Mouse (Mus musculus): ENCODE results near the gene Cpb1. TPM values are rescaled to one million over a fixed set of nuclear protein-coding genes. Genes with fewer than 3 reads are reported as not detected.
A peak's percentile ranks its signal among the peaks of the same experiment; 100 is the strongest.

Gene Cpb1
- total RNA-seq (2021): under 1 TPM; 0.30 to 0.58 TPM
- long read RNA-seq: 0 reads

DNA sequence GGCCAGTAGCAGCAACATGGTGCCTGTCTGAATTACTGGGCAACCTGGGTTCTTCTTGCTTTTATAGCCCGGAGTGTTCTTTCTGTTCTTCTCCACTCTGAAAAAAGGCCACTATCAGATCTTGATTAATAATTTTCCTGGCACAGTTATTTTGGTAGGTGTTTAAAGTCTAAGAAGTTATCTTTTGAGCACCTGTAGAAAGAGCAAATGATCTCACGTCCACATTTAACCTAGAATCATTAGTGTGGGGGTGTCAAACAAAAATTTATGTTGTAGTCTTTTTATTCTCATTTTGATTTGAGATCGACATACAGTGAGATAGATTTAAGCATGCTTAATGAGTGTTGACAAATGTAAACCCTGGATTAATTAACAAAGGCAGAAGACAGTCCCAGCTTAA, at the start of gene Cpb1:
TSS of gene Cpb1 (minus strand) at position 101 of the 400 bp plus-strand sequence.
- DNase-seq (ENCODE audit: low spot score in 2 of 2): no peak

DNA sequence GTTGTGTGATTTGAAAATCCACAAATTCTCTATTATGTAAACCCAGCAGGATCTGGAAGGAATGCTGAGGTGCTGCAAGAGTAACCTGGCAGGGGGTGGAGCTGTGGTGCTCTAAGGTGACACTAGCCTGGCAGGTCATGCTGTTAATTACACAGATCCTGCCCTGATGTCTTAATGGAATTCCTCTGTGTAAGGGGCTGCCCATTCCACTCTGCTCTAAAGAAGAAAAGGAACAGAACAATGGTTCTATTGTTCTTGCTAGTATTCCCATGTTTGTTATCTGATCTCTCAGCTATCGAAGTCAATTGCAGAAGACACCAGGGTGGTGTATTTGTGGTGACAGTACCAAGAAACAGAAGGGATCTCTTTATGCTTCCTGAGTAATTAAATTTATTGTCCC, 41.7 kb upstream of the Cpb1 start:
- no peak for DNase-seq (ENCODE audit: low spot score in 2 of 2)

DNA sequence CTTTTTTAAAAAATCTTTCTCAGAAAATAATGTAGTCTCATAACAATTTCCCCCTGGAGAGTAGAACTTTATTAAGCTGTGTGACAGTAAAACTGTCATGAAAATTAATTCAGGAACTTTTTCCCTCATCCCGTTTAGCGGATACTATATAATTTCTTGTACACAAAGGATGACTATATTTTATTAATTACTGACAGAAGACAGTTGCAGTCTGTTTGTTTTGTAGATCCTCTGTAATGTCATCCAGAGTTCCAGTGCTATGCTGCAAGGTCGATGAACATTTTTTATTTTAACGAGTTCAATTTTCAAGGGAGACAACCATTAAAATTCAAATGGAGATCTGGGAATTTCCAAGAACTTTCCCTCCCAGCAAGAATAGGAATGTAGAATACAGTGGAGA, 33.6 kb upstream of the Cpb1 start:
- DNase-seq (ENCODE audit: low spot score in 2 of 2): no peak

DNA sequence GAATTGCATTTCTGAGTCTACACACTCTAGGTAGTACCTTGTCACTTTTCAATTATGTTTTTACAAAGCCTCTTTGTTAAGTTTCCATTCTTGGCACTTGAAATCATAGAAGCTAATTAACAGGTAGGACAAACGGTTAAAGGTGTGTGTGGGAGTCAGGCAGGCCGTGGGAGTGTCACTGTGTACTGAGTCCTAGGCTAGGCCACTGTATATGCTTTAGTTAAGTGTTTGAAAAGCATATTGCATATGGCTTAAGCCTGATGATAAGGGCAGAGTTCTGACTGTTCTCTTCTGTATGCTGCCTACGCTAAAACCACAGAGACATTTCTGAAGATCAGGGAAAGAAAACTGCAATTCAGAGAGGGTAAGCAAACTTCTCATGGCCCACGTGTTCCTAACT, 31.7 kb upstream of the Cpb1 start:
- DNase-seq (ENCODE audit: low spot score in 2 of 2): no peak

DNA sequence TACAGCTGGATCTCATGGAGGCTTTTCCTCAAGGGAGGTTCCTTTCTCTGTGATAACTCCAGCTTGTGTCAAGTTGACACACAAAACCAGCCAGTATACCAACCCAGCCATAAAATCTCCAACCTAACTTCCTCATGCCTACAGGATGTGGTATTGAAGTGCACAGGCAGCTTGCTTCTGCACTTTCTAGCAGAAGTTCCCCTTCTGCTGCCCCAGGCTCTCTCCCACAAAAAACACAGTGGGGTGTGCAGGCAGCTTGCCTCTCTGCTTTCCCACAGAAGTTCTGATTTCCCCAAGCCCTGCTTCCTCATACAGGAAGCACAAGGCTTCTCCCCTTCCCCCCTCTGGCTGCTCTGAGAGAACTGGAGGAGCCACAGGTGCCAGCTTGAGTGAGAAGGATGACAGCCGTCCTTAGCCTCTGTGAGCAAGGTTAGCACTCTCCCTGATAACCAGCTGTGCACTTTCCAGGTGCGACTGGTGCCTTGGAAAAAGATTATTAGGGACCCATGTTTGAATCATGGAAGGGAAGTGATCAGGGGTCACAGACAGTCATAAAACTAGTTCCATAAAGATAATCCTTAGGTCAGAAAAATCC, 29.3 kb upstream of the Cpb1 start:
- DNase-seq (ENCODE audit: low spot score in 2 of 2): peak; percentile 6 to 10

DNA sequence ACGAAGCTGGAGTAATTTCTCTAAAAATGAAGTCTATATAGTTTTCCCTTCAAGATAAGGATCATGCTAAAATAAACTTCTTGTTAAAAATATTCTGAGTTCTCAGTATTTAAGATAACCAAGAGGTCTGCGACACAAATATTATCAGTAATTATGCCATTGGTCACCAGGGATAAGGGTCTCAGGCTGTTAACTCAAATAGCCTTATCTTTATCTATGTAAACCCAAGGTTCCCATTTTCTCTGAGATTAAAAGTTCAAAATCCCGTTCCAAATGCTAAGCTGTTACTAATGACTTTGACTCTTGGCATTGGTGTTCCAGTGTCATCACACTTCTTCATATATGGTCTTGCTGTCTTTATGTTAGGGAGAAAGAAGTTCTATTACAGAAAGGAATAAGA, 20.0 kb upstream of the Cpb1 start:
- DNase-seq (ENCODE audit: low spot score in 2 of 2): no peak

DNA sequence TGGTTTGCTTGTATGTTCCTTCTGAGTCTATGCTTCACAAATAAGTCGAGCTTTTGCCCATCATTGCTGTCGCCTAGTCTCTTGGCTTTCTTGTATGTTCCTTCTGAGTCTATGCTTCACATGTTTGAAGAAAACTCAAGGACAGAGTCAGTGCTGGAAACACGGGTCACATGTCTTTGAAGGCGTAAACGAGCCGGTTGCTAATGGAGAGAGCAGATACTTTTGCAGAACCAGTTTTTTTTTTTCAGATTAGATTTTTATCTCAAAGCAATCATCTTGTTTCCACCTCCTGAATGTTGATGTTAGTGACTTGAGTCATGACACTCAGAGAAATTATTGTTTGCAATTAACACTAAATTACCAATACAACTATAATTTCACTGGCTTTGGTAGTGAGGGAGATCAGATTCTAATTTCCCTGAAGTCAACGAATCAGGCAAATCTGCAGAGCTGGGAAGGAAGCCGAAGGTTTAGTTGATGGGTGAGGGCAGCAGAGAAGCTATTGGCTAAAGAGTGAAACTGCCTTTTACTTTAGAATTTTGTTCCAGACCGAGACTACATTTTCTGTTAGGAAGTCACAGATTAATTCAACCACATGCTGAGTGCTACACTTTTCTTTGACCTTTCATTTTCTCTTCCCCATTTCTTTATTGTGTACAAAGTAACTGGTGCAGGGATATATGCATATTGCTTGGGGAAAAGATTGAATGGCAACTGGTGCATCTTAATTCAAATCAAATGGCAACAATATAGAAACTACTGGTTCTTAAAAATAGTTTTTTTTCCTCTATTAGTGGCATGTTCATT, 19.2 kb upstream of the Cpb1 start:
- no peak for DNase-seq (ENCODE audit: low spot score in 2 of 2)

DNA sequence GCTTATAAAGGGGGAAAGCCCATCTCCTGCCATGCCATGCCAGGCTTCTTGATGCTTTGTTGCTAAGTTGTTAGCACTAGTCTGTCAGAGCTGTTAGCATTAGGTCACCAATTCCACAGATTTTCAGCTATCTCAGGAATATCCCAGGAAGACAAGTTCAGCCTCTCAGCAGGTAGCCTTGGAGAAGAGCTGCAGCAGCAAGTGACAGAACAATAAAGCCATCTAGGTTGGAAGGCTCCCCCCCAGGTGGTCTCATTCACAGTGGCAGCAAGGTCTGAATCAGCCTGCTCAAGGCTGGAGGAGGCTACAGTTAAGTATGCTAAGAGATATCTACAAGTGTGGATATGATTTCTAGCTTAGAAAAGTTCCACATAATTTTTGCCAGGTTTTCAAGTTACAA, 15.8 kb upstream of the Cpb1 start:
- DNase-seq (ENCODE audit: low spot score in 2 of 2): no peak

DNA sequence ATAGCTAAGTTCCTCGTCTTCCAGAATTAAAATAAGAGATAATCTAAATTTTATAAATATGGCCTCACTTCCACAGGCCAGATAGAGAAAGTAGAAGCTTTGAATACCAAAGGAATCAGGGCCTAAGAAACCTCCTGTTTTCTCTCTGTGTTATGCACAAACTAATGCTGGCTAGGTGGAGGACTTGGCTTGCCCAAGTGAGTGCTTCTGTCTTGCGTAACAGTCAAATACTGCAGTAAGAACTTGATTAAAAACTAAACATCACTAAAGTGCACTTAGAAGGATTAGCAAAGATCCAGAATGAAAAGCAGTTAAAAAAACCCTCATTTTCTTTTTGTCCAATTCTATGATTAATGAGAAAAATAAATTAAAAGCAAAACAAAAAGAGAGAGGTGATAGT, 13.2 kb upstream of the Cpb1 start:
- DNase-seq (ENCODE audit: low spot score in 2 of 2): no peak

DNA sequence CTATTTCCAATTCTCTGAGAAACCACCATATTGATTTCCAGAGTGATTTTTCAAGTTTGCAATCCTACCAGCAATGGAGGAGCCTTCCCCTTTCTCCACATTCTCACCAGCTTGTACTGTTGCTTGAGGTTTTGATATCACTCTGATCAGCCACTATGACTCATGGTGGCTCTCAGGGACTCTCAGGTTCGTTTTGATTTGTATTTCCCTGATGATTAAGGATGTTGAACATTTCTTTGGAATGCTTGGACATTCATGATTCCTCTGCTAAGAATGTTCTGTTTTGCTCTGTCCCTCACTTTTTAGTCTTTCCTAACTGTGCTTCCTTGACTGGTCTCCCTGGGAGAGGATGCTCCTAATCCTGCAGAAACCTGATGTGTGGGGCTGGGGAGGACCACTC, 6.3 kb upstream of the Cpb1 start:
- DNase-seq (ENCODE audit: low spot score in 2 of 2): no peak

DNA sequence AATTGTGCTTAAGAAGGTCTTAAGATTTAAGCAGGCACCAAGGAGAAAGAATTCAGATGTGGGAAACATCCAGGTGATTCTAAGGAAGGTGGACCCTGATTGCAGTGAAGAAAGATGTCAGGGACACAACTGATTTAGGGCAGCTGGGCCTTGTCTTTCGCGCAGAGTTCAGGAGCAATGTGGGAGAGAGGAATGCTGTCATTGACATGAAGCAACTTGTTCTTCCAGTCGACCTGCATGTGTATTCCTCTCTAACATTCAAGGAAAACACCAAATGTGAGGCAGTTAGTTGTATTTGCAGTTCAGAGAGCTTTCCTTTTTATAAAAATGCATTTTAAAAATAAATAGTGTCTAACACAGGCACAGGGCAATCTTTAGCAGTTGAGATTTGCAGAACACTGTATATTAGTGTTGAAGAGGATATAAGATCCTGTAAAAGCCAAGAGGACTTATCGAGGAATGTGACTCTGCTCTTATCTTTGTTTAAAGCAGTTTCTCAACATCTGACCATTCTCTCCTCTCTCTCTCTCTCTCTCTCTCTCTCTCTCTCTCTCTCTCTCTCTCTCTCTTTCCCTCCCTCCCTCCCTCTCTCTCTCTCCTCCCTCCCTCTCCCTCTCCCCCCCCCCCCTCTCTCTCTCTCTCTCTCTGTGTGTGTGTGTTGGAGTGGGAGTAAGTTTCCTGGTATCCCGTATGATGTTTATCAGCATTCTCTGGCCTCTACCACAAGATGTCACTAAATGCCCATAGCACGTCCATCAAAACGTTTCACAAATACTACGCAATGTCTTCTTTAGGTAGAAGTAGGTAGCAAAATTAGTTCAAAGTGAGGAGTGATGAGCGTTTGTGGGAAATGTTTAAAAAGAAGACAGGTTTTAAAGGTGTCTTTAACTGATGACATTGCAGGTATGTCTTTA, 20.7 kb downstream of the Cpb1 start:
- DNase-seq (ENCODE audit: low spot score in 2 of 2): no peak

DNA sequence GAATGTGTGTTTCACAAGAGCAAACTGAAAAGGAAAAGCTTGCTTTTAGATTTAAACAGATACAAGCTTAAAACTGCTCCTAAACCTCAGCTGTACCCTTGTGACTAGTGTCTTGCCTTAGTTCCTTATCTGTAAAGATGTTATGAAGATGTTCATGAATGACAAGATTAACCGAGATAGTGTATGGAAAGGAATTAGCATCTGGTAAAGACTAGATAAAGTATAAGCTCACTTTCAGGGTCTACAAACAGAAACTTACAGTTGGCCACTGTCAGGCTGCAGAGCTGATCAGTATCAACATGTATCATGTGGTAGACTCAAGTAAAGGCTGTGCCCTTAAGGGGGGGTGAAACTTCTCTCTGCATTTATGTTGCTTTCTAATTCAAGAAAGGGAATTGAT, 31.6 kb downstream of the Cpb1 start:
- no peak for DNase-seq (ENCODE audit: low spot score in 2 of 2)

DNA sequence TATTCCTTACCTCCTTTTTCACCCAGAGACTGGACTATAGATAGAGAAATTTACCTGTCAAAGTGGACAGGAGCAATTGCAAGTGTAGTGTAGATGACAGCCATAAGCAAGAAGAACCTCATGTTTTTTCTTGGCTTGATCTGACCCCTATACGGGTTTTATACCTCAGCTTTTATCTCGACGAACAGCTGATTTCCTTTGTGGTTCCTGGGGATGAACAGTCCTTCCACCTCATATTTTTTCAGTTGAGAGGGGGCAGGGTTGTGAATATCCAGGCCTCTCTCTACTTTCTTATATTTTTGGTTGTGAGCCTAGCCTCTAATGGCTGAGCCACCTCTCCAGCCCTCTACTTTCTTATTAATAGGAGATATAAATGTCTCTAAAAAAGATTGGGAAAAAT, 33.5 kb downstream of the Cpb1 start, which contains the start of gene Cpa3:
TSS of gene Cpa3 (minus strand) at position 132 of the 400 bp plus-strand sequence.
- no peak for DNase-seq (ENCODE audit: low spot score in 2 of 2)

DNA sequence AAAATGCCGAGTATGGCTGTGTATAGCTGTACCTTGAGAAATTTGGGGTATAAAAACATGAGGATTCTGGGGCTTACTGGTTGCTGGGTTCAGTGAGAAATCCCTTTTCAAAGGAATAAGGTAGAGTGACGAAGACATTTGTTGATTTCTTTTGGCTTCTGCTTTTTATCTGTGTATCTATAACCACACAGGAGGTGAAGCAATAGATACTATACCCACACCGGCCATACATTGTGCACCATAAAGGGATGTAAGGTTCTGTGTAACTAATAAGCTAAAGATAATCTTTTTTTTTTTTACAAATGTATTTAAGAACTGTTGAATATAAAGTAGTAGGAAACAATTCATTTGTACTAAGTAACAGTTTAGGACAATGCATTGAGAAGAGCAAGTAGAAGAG, 35.8 kb downstream of the Cpb1 start:
- DNase-seq (ENCODE audit: low spot score in 2 of 2): no peak

DNA sequence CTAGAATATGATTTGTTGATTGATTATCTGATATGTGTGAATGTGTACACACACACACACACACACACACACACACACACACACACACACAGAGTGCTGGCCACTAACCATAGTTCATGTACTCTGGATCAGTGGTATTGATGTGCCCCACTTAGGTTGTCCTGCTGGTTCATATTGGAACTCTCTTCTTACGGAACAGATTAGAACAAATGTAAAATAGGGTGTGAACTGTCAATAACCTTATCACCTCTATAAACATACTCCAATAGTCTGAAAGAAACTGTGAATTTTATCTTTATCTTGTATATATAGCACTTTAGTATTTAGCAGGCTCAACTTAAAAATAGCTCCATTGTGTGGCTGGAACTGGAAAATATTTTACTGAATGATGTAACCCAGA, 38.6 kb downstream of the Cpb1 start:
- DNase-seq (ENCODE audit: low spot score in 2 of 2): no peak

DNA sequence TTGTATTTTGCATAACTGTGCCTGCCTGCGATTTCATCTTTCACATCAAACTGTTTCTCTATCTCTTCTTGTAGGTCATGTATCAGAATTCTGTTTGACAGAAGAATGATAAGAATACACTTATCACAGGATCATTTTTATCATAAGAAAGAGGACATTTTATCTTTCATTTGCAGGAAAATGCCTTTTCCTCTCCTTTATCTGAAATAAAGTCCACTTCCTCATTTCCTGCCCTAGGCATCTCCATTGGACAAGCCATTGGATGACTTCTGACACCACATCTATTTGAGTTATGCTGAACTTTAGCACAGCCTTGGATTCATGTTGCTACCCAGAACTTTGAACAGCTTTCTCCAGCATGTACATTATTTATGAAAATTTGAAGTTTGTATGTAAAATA, 46.5 kb downstream of the Cpb1 start:
- no peak for DNase-seq (ENCODE audit: low spot score in 2 of 2)

DNA sequence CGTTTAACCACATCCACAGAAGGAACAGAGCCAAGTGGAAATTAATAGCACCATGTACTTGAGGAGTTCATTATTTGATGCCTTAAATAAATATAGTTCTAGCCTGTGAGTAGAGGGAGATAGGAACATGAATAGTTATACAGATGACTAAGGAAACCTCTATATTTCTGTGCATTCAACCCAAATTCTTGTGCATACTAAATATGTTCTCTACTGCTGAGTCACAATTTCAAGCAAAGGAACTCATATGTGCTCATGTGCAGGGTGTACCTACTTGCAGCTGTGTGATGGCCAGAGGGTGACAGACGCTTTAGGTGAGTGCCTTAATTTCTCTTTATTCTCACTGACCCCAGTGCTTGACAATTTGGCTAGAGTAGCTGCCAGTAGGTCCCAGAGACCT, 50.1 kb downstream of the Cpb1 start:
- no peak for DNase-seq (ENCODE audit: low spot score in 2 of 2)

DNA sequence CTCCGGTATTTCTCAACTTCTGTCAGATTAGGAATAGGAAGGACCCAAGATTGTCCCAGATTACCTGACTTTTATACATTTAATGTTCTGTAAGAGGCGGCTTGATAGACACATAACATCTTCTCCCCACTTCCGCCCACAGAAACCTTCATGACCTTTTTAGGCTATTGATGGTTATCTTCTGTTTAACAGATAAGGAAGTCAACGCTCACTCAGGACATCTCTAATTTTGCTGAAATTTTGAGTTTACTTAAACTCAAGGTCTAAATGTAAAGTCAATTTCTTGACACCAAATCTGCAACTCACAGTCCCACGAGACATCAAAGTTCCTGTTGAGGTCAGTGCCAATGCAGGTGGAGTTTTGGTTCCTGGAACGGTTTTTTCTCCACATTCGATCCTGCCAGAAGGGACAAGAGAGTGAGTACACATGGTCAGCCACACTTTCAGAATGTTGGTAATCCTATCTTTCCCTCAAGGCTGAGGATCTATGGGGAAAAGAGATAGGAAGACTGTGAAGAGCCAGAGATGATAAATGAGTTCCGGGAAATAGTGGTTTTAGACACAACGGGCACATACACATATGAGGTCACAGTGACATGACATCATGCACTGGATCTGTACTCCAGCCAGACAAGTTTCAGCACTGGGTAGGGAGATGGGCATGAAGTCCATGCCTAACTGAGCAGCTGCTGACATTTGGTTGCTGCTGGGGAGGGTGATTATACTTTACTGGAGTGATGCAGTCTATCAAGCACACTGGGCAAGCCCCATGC, 52.4 kb downstream of the Cpb1 start:
- DNase-seq (ENCODE audit: low spot score in 2 of 2): no peak

DNA sequence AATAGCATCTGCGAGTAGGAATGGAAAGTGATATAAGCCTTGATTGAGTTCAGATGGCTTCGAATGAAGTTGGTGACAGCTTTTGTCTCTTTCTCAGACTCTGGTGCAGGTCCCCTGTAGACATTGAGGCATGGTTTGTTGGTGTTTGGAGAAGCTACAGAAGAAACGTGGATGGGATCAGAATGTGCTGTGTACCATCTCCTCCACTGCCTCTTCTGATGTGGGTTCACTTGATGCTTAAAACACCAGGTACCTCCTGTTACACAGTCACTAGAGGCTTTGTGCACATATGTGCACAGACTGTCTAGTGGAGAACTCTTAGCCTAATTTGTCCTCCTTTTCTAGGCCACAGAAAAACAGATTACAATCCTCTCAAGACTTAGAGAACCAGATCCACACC, 53.4 kb downstream of the Cpb1 start:
- no peak for DNase-seq (ENCODE audit: low spot score in 2 of 2)

DNA sequence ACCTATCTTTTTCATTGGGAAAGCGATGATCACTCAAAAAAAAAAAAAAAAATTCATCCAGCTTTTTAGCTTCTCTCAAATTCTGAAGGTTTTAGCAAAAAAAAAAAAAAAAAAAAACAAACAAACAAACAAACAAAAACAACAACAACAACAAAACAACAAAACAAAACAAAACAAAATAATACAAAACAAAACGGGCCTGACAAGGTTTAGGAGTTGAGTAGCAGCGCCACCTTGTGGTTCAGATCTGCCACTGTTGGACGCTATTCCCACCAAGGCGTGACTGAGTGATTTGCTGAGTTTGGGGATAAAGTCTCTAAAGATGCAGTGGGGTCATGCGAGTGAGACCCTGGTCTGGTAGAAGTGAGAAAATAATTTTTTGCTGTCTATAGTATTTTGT, 76.7 kb downstream of the Cpb1 start:
- DNase-seq (ENCODE audit: low spot score in 2 of 2): peak; percentile 74 to 77
